Mouse (Mus musculus) retina, embryonic 14.5 days (tissue): ENCODE results near the gene Rhobtb1.

Experiments used
- DNase-seq: peaks from one replicate; pipeline ENCODE4 v3.0.0-alpha.2; 2015; ENCODE audit warnings: low spot score

Rhobtb1 gene

GRCm38 (mm10) chr10:69163216-69163615 lies 12.0 kb downstream of the Rhobtb1 start:
- DNase-seq = no peak

GRCm38 (mm10) chr10:69165125-69165524 lies 13.9 kb downstream of the Rhobtb1 start:
- DNase-seq = peak; percentile 66

GRCm38 (mm10) chr10:69165847-69166246 lies 14.6 kb downstream of the Rhobtb1 start:
- DNase-seq = no peak

- no peak for DNase-seq
Observed at GRCm38 (mm10) chr10:69166514-69166913, 15.3 kb downstream of the Rhobtb1 start.

- no peak for DNase-seq
Observed at GRCm38 (mm10) chr10:69172412-69172811, 21.2 kb downstream of the Rhobtb1 start.

- no peak for DNase-seq
Observed at GRCm38 (mm10) chr10:69176116-69176515, 24.9 kb downstream of the Rhobtb1 start.

GRCm38 (mm10) chr10:69179341-69179740 lies 28.1 kb downstream of the Rhobtb1 start:
- DNase-seq = no peak

- no peak for DNase-seq
Observed at GRCm38 (mm10) chr10:69180997-69181396, 29.8 kb downstream of the Rhobtb1 start.

- DNase-seq = no peak
Observed at GRCm38 (mm10) chr10:69184903-69185302, 33.7 kb downstream of the Rhobtb1 start.

- DNase-seq = no peak
Observed at GRCm38 (mm10) chr10:69185431-69185830, 34.2 kb downstream of the Rhobtb1 start.

- peak; percentile 87 for DNase-seq
Observed at GRCm38 (mm10) chr10:69185894-69186893, 35.0 kb downstream of the Rhobtb1 start.

- no peak for DNase-seq
Observed at GRCm38 (mm10) chr10:69187773-69188443, 36.7 kb downstream of the Rhobtb1 start.

GRCm38 (mm10) chr10:69190434-69191160 lies 39.4 kb downstream of the Rhobtb1 start:
- DNase-seq = no peak

GRCm38 (mm10) chr10:69192266-69192665 lies 41.0 kb downstream of the Rhobtb1 start:
- DNase-seq = no peak

- DNase-seq = no peak
Observed at GRCm38 (mm10) chr10:69193721-69194120, 42.5 kb downstream of the Rhobtb1 start.

- peak; percentile 52 for DNase-seq
Observed at GRCm38 (mm10) chr10:69204677-69205400, 53.6 kb downstream of the Rhobtb1 start.

GRCm38 (mm10) chr10:69206081-69206480 lies 54.8 kb downstream of the Rhobtb1 start:
- DNase-seq = no peak

- DNase-seq = no peak
Observed at GRCm38 (mm10) chr10:69207481-69207880, 56.2 kb downstream of the Rhobtb1 start.

- no peak for DNase-seq
Observed at GRCm38 (mm10) chr10:69207981-69208630, 56.9 kb downstream of the Rhobtb1 start.

- DNase-seq = no peak
Observed at GRCm38 (mm10) chr10:69208705-69209104, 57.5 kb downstream of the Rhobtb1 start.

- DNase-seq = no peak
Observed at GRCm38 (mm10) chr10:69210006-69210405, 58.8 kb downstream of the Rhobtb1 start.
